Mouse (Mus musculus) CD4-positive naive resting alpha-beta T cell, adult 57 days (primary cell): ENCODE measurements around the gene F8a. TPM values are rescaled to one million over a fixed set of nuclear protein-coding genes. Genes with fewer than 3 reads are reported as not detected.

ENCODE experiments used
- total RNA-seq: library from RNA; stranded (reverse); gene quantifications from one replicate; pipeline ENCODE4 v1.2.4, GENCODE M21; 2023

Gene F8a
- 18.5 TPM for total RNA-seq

GRCm38 (mm10) chrX:73227914-73228605 is at the start of gene F8a:
Gene F8a (plus strand): TSS chrX:73228291.

GRCm38 (mm10) chrX:73191934-73192333 is 36.2 kb upstream of the F8a start, which contains the start of gene Xlr3b:
Gene Xlr3b (plus strand): TSS chrX:73192207.

GRCm38 (mm10) chrX:73213819-73214564 is 14.1 kb upstream of the F8a start, which contains the start of gene Xlr4b:
Gene Xlr4b (plus strand): TSS chrX:73214333.

GRCm38 (mm10) chrX:73242821-73243325 is 14.8 kb downstream of the F8a start, which contains the start of gene Xlr4c:
Gene Xlr4c (minus strand): TSS chrX:73243130.

GRCm38 (mm10) chrX:73265270-73265669 is 37.2 kb downstream of the F8a start, which contains the start of gene Xlr3c:
Gene Xlr3c (minus strand): TSS chrX:73265390.

Other genes with a start within 250 kb of the F8a start
- gene Zfp185, start 241.0 kb upstream of the F8a start, total RNA-seq: 1.4 TPM
- 1.7 TPM for gene Pnma5, start 191.2 kb upstream of the F8a start, total RNA-seq
- not detected for gene Pnma3, start 163.5 kb upstream of the F8a start, total RNA-seq
- 47.3 TPM for gene Xlr4a, start 145.8 kb upstream of the F8a start, total RNA-seq
- gene Xlr3a, start 131.2 kb upstream of the F8a start, total RNA-seq: 1.0 TPM
- gene Gm14685, start 111.2 kb upstream of the F8a start, total RNA-seq: 1.7 TPM
- gene Xlr5b, start 79.5 kb upstream of the F8a start, total RNA-seq: not detected
- gene DXBay18, start 78.8 kb upstream of the F8a start, total RNA-seq: not detected
- not detected for gene Spin2d, start 51.3 kb upstream of the F8a start, total RNA-seq
- 5.2 TPM for gene Xlr3b, start 36.1 kb upstream of the F8a start, total RNA-seq
- 86.9 TPM for gene Xlr4b, start 14.0 kb upstream of the F8a start, total RNA-seq
- 60.6 TPM for gene Xlr4c, start 14.8 kb downstream of the F8a start, total RNA-seq
- gene Xlr3c, start 37.1 kb downstream of the F8a start, total RNA-seq: not detected
- not detected for gene Xlr5a, start 64.7 kb downstream of the F8a start, total RNA-seq
- gene Xlr5c, start 64.7 kb downstream of the F8a start, total RNA-seq: not detected
- gene Gm45015, start 108.5 kb downstream of the F8a start, total RNA-seq: not detected
- 28.4 TPM for gene Zfp275, start 114.3 kb downstream of the F8a start, total RNA-seq
- not detected for gene Gm18336, start 170.4 kb downstream of the F8a start, total RNA-seq
- gene Zfp92, start 182.8 kb downstream of the F8a start, total RNA-seq: not detected
- gene Trex2, start 207.1 kb downstream of the F8a start, total RNA-seq: not detected
- 24.2 TPM for gene Haus7, start 230.8 kb downstream of the F8a start, total RNA-seq